Mouse (Mus musculus): Measurements from ENCODE around the gene Zfp940.

DNA sequence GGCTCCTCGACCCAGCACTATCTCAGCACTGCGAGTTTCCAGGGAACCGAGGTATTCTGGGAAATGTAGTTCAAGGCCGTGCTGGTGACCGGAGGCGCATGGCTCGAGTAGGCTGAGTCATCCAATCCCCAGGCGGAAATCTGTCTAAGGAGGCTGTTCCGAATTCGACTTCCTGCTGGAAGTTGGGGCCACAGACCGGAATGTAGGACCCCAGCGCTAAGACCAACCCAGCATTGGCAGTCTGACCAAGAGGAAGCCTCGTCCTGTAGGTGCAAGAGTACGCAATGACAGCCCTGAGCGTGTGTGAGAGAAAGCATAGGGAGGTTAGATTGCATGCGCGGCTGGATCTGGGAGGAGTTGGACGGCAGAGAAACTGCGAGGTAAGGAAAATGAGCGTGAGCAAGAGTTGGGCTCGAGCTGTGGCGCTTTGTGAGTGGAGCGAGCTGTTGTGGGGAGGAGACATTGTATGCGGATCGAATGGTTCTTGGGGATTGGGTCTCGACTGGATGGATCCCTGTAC, 37.5 kb downstream of the Zfp940 start, which contains the start of gene Zfp790:
- TF ChIP-seq CTCF (IDR thresholded peaks at IDR 0.05; ENCODE audit: low read depth, low read length) (0 out of 2 replicates have a peak, but pooled peaks have one; percentile 0), POLR2A (IDR thresholded peaks at IDR 0.05; ENCODE audit: borderline replicate concordance, low read depth, low read length) (peak; percentile 68; the same call in 1 of the 2 replicates)

Data from bone marrow macrophage, adult 2 months (primary cell).